Mouse (Mus musculus): ENCODE data around the gene Adamtsl3. TPM values are rescaled to one million over a fixed set of nuclear protein-coding genes. Genes with fewer than 3 reads are reported as not detected.

Gene Adamtsl3
- 0.31 and 0.63 TPM in 2 replicates for polyA plus RNA-seq (2014; fragmentation: Nextera tagmentation; extraction: Ambion mirVana)

DNA sequence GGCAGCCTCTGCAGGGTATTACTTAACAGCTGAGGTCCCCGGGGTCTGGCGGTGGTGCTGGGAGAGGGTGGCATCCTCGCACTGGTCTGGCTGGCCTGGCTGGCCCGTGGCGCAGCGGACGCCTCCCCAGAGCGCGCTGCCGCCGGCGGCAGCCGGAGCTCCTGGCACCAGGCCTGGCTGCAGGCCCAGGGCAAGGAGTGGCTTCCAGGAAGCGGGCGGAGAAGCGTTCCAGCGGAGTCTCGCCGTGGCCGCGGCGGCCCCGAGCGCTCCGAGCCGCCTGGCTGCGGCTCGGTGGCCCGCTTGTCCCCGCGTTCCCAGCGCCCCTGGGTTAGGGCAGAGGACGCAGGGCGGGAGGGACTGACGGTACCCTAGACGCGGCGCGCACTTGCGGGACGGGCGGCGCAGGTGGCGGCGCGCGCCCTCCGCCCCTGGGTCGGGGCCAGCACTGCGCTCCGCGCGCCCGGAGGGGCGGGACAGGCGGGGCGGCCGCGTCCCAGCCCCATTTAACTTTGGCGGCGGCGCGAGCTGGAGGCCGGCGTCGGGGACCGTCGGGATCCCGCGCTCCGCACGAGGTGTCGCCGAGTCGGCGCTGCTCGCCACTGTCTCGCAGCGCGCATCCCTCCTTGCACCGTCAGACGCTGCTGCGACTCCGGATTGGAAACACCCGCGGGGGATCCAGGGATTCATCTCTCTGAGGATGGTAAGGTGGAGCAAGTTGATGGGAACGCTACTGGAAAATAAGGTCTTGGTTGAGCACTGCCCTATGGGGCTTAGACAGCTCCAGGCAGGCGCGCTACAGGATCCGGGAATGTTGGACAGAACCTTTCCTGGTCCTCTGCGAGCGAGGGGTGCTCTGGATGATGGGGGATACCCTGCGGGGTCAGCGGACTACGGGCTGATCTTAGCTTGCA is at the start of gene Adamtsl3:
Adamtsl3 (plus strand) TSS at position 484 of the 911 bp plus-strand sequence.
- Histone ChIP-seq H3K27me3 (ENCODE audit: control insufficient read depth, insufficient read depth, low read length) (peaks cover 33% of the 10 kb centered on the region), H3K4me2 (ENCODE audit: low read depth, low read length) (peak within 1 kb of the TSS; percentile 93), H3K9me3 (replicated peaks; ENCODE audit: control insufficient read depth, low read length) (no peaks in the 10 kb centered on the region), H3K36me3 (replicated peaks; ENCODE audit: control insufficient read depth, insufficient read depth, low read depth, low read length) (no peaks in the 10 kb centered on the region), H3K27ac (replicated peaks; ENCODE audit: low read depth, low read length) (no peak within 1 kb of the TSS), H3K4me1 (ENCODE audit: control insufficient read depth, insufficient read depth, low read length) (peaks cover 3% of the 10 kb centered on the region; the same call in 1 of the 2 replicates), H3K9ac (replicated peaks; ENCODE audit: low read length) (peak within 1 kb of the TSS; percentile 48), H3K4me3 (ENCODE audit: low read depth, low read length) (peak within 1 kb of the TSS; percentile 46)
- DNase-seq (ENCODE audit: low spot score) (peak; percentile 25), ATAC-seq (replicated peaks; ENCODE audit: insufficient number of reproducible peaks, low FRiP score, low TSS enrichment, low read depth) (0 out of 2 replicates have a peak, but pooled peaks have one; percentile 32)
- 1% methylated on average over 79 of the region's 95 CpGs for WGBS

- DNase-seq (ENCODE audit: low spot score) = no peak
- WGBS = 83% methylated on average over 2 of the region's 2 CpGs
- ATAC-seq (replicated peaks; ENCODE audit: insufficient number of reproducible peaks, low FRiP score, low TSS enrichment, low read depth) = no peak
Observed at GRCm38 (mm10) chr7:82287242-82287641, 48.3 kb upstream of the Adamtsl3 start.

GRCm38 (mm10) chr7:82293441-82293840 is 42.1 kb upstream of the Adamtsl3 start:
- 71% methylated on average over 7 of the region's 7 CpGs for WGBS
- H3K4me2 ChIP-seq (ENCODE audit: low read depth, low read length) = no peak overlapping the region
- H3K36me3 ChIP-seq (replicated peaks; ENCODE audit: control insufficient read depth, insufficient read depth, low read depth, low read length) = no peaks in the 10 kb centered on the region
- no peaks in the 10 kb centered on the region; the same call in 1 of the 2 replicates for H3K4me1 ChIP-seq (ENCODE audit: control insufficient read depth, insufficient read depth, low read length)
- H3K9me3 ChIP-seq (replicated peaks; ENCODE audit: control insufficient read depth, low read length) = no peaks in the 10 kb centered on the region
- no peak overlapping the region for H3K9ac ChIP-seq (replicated peaks; ENCODE audit: low read length)
- no peaks in the 10 kb centered on the region for H3K27me3 ChIP-seq (ENCODE audit: control insufficient read depth, insufficient read depth, low read length)
- ATAC-seq (replicated peaks; ENCODE audit: insufficient number of reproducible peaks, low FRiP score, low TSS enrichment, low read depth) (no peak), DNase-seq (ENCODE audit: low spot score) (no peak)
- no peak overlapping the region for H3K27ac ChIP-seq (replicated peaks; ENCODE audit: low read depth, low read length)
- H3K4me3 ChIP-seq (ENCODE audit: low read depth, low read length) = no peak overlapping the region

More at GRCm38 (mm10) chr7:82287242-82287641, 48.3 kb upstream of the Adamtsl3 start:
- H3K36me3 ChIP-seq (replicated peaks; ENCODE audit: control insufficient read depth, insufficient read depth, low read depth, low read length) = no peaks in the 10 kb centered on the region
- H3K27me3 ChIP-seq (ENCODE audit: control insufficient read depth, insufficient read depth, low read length) = no peaks in the 10 kb centered on the region
- H3K9ac ChIP-seq (replicated peaks; ENCODE audit: low read length) = no peak overlapping the region
- H3K4me3 ChIP-seq (ENCODE audit: low read depth, low read length) = no peak overlapping the region
- no peaks in the 10 kb centered on the region for H3K4me1 ChIP-seq (ENCODE audit: control insufficient read depth, insufficient read depth, low read length)
- no peak overlapping the region for H3K27ac ChIP-seq (replicated peaks; ENCODE audit: low read depth, low read length)
- no peaks in the 10 kb centered on the region for H3K9me3 ChIP-seq (replicated peaks; ENCODE audit: control insufficient read depth, low read length)
- H3K4me2 ChIP-seq (ENCODE audit: low read depth, low read length) = no peak overlapping the region

DNA sequence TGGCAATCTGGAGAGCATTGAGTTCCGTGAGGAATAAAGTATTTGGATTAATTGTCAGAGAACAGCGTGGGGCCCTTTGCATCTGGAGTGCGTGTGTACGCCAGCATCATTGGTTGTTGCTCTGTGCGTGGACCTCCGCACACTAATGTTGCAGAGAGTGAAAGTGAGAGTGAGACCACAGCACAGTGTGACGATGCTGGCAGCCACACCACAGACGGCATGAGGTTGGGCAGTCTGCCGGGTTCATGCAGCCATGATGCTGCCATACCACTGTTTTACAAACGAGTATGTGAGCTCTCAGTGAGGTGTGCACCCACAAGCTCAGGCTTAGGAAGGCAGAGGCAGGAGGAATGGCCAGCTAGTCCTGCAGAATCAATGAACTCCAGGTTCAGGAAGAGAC is 41.4 kb upstream of the Adamtsl3 start:
- WGBS = 81% methylated on average over 10 of the region's 10 CpGs
- Histone ChIP-seq H3K27ac (replicated peaks; ENCODE audit: low read depth, low read length) (no peak overlapping the region), H3K4me3 (ENCODE audit: low read depth, low read length) (no peak overlapping the region), H3K9me3 (replicated peaks; ENCODE audit: control insufficient read depth, low read length) (no peaks in the 10 kb centered on the region), H3K4me1 (ENCODE audit: control insufficient read depth, insufficient read depth, low read length) (no peaks in the 10 kb centered on the region; the same call in 1 of the 2 replicates), H3K36me3 (replicated peaks; ENCODE audit: control insufficient read depth, insufficient read depth, low read depth, low read length) (no peaks in the 10 kb centered on the region), H3K9ac (replicated peaks; ENCODE audit: low read length) (no peak overlapping the region), H3K27me3 (ENCODE audit: control insufficient read depth, insufficient read depth, low read length) (no peaks in the 10 kb centered on the region), H3K4me2 (ENCODE audit: low read depth, low read length) (no peak overlapping the region)
- DNase-seq (ENCODE audit: low spot score) = no peak
- ATAC-seq (replicated peaks; ENCODE audit: insufficient number of reproducible peaks, low FRiP score, low TSS enrichment, low read depth) = no peak

DNA sequence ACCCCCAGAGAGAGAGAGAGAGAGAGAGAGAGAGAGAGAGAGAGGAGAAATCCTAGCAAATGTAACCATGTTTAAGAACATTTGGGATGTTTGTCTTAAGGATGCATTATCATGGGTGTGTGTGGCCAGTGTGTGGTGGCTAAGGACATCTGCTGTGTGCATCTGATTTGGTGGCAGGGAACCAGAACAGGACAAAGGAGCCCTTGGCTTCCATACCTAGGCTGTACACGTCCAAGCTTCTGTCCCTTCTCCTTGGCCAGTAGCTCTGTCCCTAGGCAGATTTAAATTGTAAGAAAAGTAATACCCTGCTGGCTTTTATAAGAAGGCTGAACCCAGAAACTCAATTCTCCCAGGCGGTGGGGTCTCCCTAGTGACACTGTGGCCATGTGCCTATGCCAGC is 40.9 kb upstream of the Adamtsl3 start:
- Histone ChIP-seq H3K9ac (replicated peaks; ENCODE audit: low read length) (no peak overlapping the region), H3K9me3 (replicated peaks; ENCODE audit: control insufficient read depth, low read length) (no peaks in the 10 kb centered on the region), H3K27ac (replicated peaks; ENCODE audit: low read depth, low read length) (no peak overlapping the region), H3K4me3 (ENCODE audit: low read depth, low read length) (no peak overlapping the region), H3K27me3 (ENCODE audit: control insufficient read depth, insufficient read depth, low read length) (no peaks in the 10 kb centered on the region), H3K36me3 (replicated peaks; ENCODE audit: control insufficient read depth, insufficient read depth, low read depth, low read length) (no peaks in the 10 kb centered on the region), H3K4me1 (ENCODE audit: control insufficient read depth, insufficient read depth, low read length) (no peaks in the 10 kb centered on the region; the same call in 1 of the 2 replicates), H3K4me2 (ENCODE audit: low read depth, low read length) (no peak overlapping the region)
- ATAC-seq (replicated peaks; ENCODE audit: insufficient number of reproducible peaks, low FRiP score, low TSS enrichment, low read depth) (no peak), DNase-seq (ENCODE audit: low spot score) (no peak)
- 77% methylated on average over 2 of the region's 2 CpGs for WGBS

DNA sequence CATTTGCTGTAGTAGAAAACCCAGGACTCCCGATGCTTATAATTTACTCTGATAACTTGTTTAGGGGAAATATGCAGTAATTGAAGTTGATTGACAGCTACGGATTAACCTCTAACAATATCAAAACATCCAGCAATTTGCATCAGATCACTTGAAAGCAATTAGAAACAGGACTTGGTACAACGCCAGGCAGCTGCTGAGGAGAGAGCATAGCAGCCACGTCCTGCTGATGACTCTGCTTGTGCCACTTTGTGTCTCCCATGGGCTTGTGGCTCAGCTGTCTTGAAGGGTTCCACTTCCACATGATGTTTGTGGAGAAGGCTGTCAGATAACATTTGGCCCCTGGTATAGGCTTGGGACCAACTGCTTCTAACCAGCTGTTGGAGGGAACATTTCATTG is 27.1 kb upstream of the Adamtsl3 start:
- 49% methylated on average over 4 of the region's 4 CpGs for WGBS
- Histone ChIP-seq H3K4me3 (ENCODE audit: low read depth, low read length) (no peak overlapping the region), H3K27me3 (ENCODE audit: control insufficient read depth, insufficient read depth, low read length) (no peaks in the 10 kb centered on the region), H3K4me1 (ENCODE audit: control insufficient read depth, insufficient read depth, low read length) (no peaks in the 10 kb centered on the region), H3K9ac (replicated peaks; ENCODE audit: low read length) (no peak overlapping the region), H3K36me3 (replicated peaks; ENCODE audit: control insufficient read depth, insufficient read depth, low read depth, low read length) (no peaks in the 10 kb centered on the region), H3K27ac (replicated peaks; ENCODE audit: low read depth, low read length) (no peak overlapping the region), H3K9me3 (replicated peaks; ENCODE audit: control insufficient read depth, low read length) (no peaks in the 10 kb centered on the region), H3K4me2 (ENCODE audit: low read depth, low read length) (no peak overlapping the region)
- ATAC-seq (replicated peaks; ENCODE audit: insufficient number of reproducible peaks, low FRiP score, low TSS enrichment, low read depth) = no peak
- peak; percentile 12 for DNase-seq (ENCODE audit: low spot score)

- H3K4me1 ChIP-seq (ENCODE audit: control insufficient read depth, insufficient read depth, low read length) = no peaks in the 10 kb centered on the region; the same call in 1 of the 2 replicates
- ATAC-seq (replicated peaks; ENCODE audit: insufficient number of reproducible peaks, low FRiP score, low TSS enrichment, low read depth) (no peak), DNase-seq (ENCODE audit: low spot score) (no peak)
- no peaks in the 10 kb centered on the region for H3K9me3 ChIP-seq (replicated peaks; ENCODE audit: control insufficient read depth, low read length)
- WGBS = 75% methylated on average over 12 of the region's 12 CpGs
- no peaks in the 10 kb centered on the region for H3K27me3 ChIP-seq (ENCODE audit: control insufficient read depth, insufficient read depth, low read length)
- H3K4me3 ChIP-seq (ENCODE audit: low read depth, low read length) = no peak overlapping the region
- no peak overlapping the region for H3K9ac ChIP-seq (replicated peaks; ENCODE audit: low read length)
- no peak overlapping the region for H3K27ac ChIP-seq (replicated peaks; ENCODE audit: low read depth, low read length)
- H3K36me3 ChIP-seq (replicated peaks; ENCODE audit: control insufficient read depth, insufficient read depth, low read depth, low read length) = no peaks in the 10 kb centered on the region
- H3K4me2 ChIP-seq (ENCODE audit: low read depth, low read length) = no peak overlapping the region
Observed at GRCm38 (mm10) chr7:82318515-82318914, 17.0 kb upstream of the Adamtsl3 start.

GRCm38 (mm10) chr7:82326616-82327015 is 8.9 kb upstream of the Adamtsl3 start:
- no peak overlapping the region for H3K9ac ChIP-seq (replicated peaks; ENCODE audit: low read length)
- no peaks in the 10 kb centered on the region for H3K9me3 ChIP-seq (replicated peaks; ENCODE audit: control insufficient read depth, low read length)
- DNase-seq (ENCODE audit: low spot score) (no peak), ATAC-seq (replicated peaks; ENCODE audit: insufficient number of reproducible peaks, low FRiP score, low TSS enrichment, low read depth) (no peak)
- 59% methylated on average over 1 of the region's 1 CpGs for WGBS
- H3K4me1 ChIP-seq (ENCODE audit: control insufficient read depth, insufficient read depth, low read length) = no peaks in the 10 kb centered on the region
- no peak overlapping the region for H3K4me2 ChIP-seq (ENCODE audit: low read depth, low read length)
- no peaks in the 10 kb centered on the region for H3K36me3 ChIP-seq (replicated peaks; ENCODE audit: control insufficient read depth, insufficient read depth, low read depth, low read length)
- no peaks in the 10 kb centered on the region for H3K27me3 ChIP-seq (ENCODE audit: control insufficient read depth, insufficient read depth, low read length)
- H3K4me3 ChIP-seq (ENCODE audit: low read depth, low read length) = no peak overlapping the region
- no peak overlapping the region for H3K27ac ChIP-seq (replicated peaks; ENCODE audit: low read depth, low read length)
